In the genomic region with DNA sequence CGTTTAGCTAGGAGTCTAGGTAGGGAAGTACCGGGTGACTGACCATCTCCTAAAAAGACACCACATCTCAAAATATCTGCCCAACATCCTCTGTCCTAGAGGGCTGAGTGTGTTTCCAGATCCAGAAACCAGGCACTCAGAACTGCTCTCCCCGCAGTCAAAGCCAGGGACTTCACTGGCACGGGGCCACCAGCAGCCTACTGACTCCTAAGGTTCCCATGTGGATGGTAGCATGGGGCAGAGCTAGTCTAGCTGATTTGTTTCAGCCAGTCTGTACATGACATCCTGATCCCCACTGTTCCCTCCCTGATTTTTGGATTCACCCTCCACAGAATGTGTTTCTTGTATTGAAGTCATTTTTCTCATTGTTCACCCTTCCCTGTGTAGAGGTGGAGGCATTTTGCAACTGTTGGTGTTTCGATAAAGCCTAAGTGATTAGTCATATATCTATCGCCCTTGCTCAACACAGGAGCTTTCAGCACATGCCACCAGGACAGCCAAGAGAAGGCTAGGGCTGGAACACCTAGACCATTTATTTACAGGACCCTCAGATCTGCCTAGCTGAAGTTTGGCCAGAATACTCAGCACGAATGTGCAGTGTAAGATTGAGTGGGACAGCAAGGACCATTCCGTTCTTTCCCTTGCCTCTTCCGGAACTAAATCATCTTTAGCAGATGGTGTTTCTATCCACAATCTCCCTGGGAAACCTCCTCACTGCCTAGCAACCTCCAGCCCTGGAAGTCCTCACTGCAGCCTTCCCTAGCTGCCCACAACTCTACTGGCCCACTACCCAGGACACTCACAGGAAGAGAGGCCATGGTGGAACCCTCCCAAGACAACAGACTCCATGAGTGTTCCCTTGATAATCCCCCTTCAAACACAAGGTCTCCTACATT, we compare ENCODE assay signal across 12 mouse cellular contexts.
DNase-seq lines count a peak whose midpoint lies in the region; ATAC-seq and TF ChIP-seq lines count a peak whose summit lies in the region.
"Had no signal": no experiment of that assay in that cellular context is flagged by ENCODE, and none has a peak within 500 bp of the region (broad histone marks: within the 10 kb centered on the region; RNA-seq: fewer than 3 reads in every experiment).

No protein-coding gene starts in this region.

- TF ChIP-seq POLR2A in cerebellum, adult 2 months (IDR thresholded peaks at IDR 0.05; ENCODE audit: borderline replicate concordance, insufficient read depth, low read length) = no peak

- peaks cover 26% of the 10 kb centered on the region for H3K4me1 ChIP-seq in heart, embryonic 11.5 days (ENCODE audit: control insufficient read depth, insufficient read depth, low read length)
- H3K4me1 ChIP-seq in cerebellum, adult 2 months (ENCODE audit: control insufficient read depth, insufficient read depth, low read length) = peaks cover 70% of the 10 kb centered on the region

- ATAC-seq in heart, embryonic 11.5 days (replicated peaks; ENCODE audit: insufficient number of reproducible peaks, low FRiP score, low TSS enrichment) = no peak

- 81% methylated on average over 9 of the region's 9 CpGs for WGBS in heart, embryonic 11.5 days (ENCODE audit: insufficient replicate concordance)
- 34% methylated on average over 9 of the region's 9 CpGs for WGBS in cerebellum, adult 2 months

- no peak for TF ChIP-seq CTCF in cerebellum, adult 2 months (IDR thresholded peaks at IDR 0.05; ENCODE audit: borderline replicate concordance, insufficient read depth, low read depth, low read length)

- H3K9ac ChIP-seq in heart, embryonic 11.5 days (ENCODE audit: low read depth, low read length) = no peak overlapping the region
- H3K9ac ChIP-seq: limb, embryonic 12.5 days had no signal

- H3K4me3 ChIP-seq in heart, embryonic 11.5 days (ENCODE audit: low read depth, low read length) = no peak overlapping the region
- no peak overlapping the region for H3K4me3 ChIP-seq in cerebellum, adult 2 months (replicated peaks; ENCODE audit: insufficient read depth, low read depth, low read length)
- H3K4me3 ChIP-seq: limb, embryonic 12.5 days; myocyte had no signal

- no peaks in the 10 kb centered on the region for H3K27me3 ChIP-seq in heart, embryonic 11.5 days (ENCODE audit: control insufficient read depth, insufficient read depth, low read length)
- no peaks in the 10 kb centered on the region for H3K27me3 ChIP-seq in cerebellum, adult 2 months (ENCODE audit: control insufficient read depth, insufficient read depth, low read length)
- H3K27me3 ChIP-seq: limb, embryonic 12.5 days had no signal

- peak; percentile 93 for DNase-seq in heart, adult 11 months
- peak; percentile 87 for DNase-seq in NIH3T3 (ENCODE audit: low read depth)
- DNase-seq in cerebellum, adult 2 months = peak; percentile 66
- DNase-seq in heart, postnatal 4 days = peak; percentile 68
- DNase-seq in yolk sac, embryonic 10.5 days (ENCODE audit: low spot score) = no peak
- no peak for DNase-seq in c-Kit-positive CD71-positive TER-119-positive erythroid progenitor cells, embryonic 14.5 days (ENCODE audit: low spot score)
- DNase-seq in neural tube, embryonic 10.5 days (ENCODE audit: extremely low spot score, low spot score) = no peak

- no peaks in the 10 kb centered on the region for H3K9me3 ChIP-seq in heart, embryonic 11.5 days (replicated peaks; ENCODE audit: control insufficient read depth, low read length)
- H3K9me3 ChIP-seq: limb, embryonic 12.5 days had no signal

- no peaks in the 10 kb centered on the region for H3K36me3 ChIP-seq in heart, embryonic 11.5 days (ENCODE audit: control insufficient read depth, insufficient read depth, low read length)
- H3K36me3 ChIP-seq: limb, embryonic 12.5 days had no signal

- no peak overlapping the region for H3K27ac ChIP-seq in heart, embryonic 11.5 days (ENCODE audit: low read depth, low read length)
- H3K27ac ChIP-seq in cerebellum, adult 2 months (ENCODE audit: insufficient read depth, low read length) = peak overlapping the region; percentile 50
- H3K27ac ChIP-seq: kidney, postnatal 0 days; macrophage had no signal

- no peak overlapping the region for H3K4me2 ChIP-seq in heart, embryonic 11.5 days
- H3K4me2 ChIP-seq: limb, embryonic 12.5 days had no signal

Comparison
In these comparisons a context has a peak if more than half of its experiments do, and no peak if none do; other contexts are left out.
1. DNase-seq: peak in heart, adult 11 months (single experiment), NIH3T3 (single experiment), cerebellum, adult 2 months (2 of 2) and heart, postnatal 4 days (single experiment); none in yolk sac, embryonic 10.5 days (single experiment), c-Kit-positive CD71-positive TER-119-positive erythroid progenitor cells, embryonic 14.5 days (single experiment) and neural tube, embryonic 10.5 days (single experiment).